Mouse (Mus musculus) heart, adult 11 months (tissue): ENCODE measurements around the gene Prkca.

Experiments
- DNase-seq: peaks from one replicate; pipeline ENCODE4 v3.0.0; 2022

Prkca gene

GRCm38 (mm10) chr11:108258811-108259266 lies 84.9 kb downstream of the Prkca start:
- peak; percentile 94 for DNase-seq

- DNase-seq = no peak
Measured at GRCm38 (mm10) chr11:108257921-108258320, 85.8 kb downstream of the Prkca start.

GRCm38 (mm10) chr11:108254681-108255080 lies 89.0 kb downstream of the Prkca start:
- DNase-seq = peak; percentile 80

- DNase-seq = no peak
Measured at GRCm38 (mm10) chr11:108251924-108252775, 91.6 kb downstream of the Prkca start.

GRCm38 (mm10) chr11:108250829-108251637 lies 92.7 kb downstream of the Prkca start:
- DNase-seq = no peak

- DNase-seq = no peak
Measured at GRCm38 (mm10) chr11:108250146-108250635, 93.5 kb downstream of the Prkca start.

GRCm38 (mm10) chr11:108249487-108249886 lies 94.2 kb downstream of the Prkca start:
- no peak for DNase-seq

GRCm38 (mm10) chr11:108249047-108249403 lies 94.7 kb downstream of the Prkca start:
- DNase-seq = no peak

- DNase-seq = peak; percentile 92
Measured at GRCm38 (mm10) chr11:108248218-108249046, 95.3 kb downstream of the Prkca start.

- DNase-seq = no peak
Measured at GRCm38 (mm10) chr11:108247121-108247863, 96.4 kb downstream of the Prkca start.

- DNase-seq = no peak
Measured at GRCm38 (mm10) chr11:108246267-108246702, 97.4 kb downstream of the Prkca start.

GRCm38 (mm10) chr11:108244241-108244640 lies 99.5 kb downstream of the Prkca start:
- DNase-seq = no peak

- no peak for DNase-seq
Measured at GRCm38 (mm10) chr11:108243633-108244032, 100.1 kb downstream of the Prkca start.

- DNase-seq = peak; percentile 88
Measured at GRCm38 (mm10) chr11:108240924-108241498, 102.7 kb downstream of the Prkca start.

GRCm38 (mm10) chr11:108239173-108239572 lies 104.6 kb downstream of the Prkca start:
- DNase-seq = no peak

- DNase-seq = no peak
Measured at GRCm38 (mm10) chr11:108236754-108237428, 106.8 kb downstream of the Prkca start.

GRCm38 (mm10) chr11:108236195-108236594 lies 107.5 kb downstream of the Prkca start:
- DNase-seq = no peak

GRCm38 (mm10) chr11:108235081-108235703 lies 108.5 kb downstream of the Prkca start:
- no peak for DNase-seq

GRCm38 (mm10) chr11:108233015-108233414 lies 110.7 kb downstream of the Prkca start:
- no peak for DNase-seq

- DNase-seq = no peak
Measured at GRCm38 (mm10) chr11:108230101-108230500, 113.6 kb downstream of the Prkca start.
